Mouse (Mus musculus): Measurements from ENCODE around the gene Rtkn2. TPM values are rescaled to one million over a fixed set of nuclear protein-coding genes. Genes with fewer than 3 reads are reported as not detected.

The Rtkn2 gene
- polyA plus RNA-seq, 1 experiment from 2014 or later = 14.0 TPM

DNA sequence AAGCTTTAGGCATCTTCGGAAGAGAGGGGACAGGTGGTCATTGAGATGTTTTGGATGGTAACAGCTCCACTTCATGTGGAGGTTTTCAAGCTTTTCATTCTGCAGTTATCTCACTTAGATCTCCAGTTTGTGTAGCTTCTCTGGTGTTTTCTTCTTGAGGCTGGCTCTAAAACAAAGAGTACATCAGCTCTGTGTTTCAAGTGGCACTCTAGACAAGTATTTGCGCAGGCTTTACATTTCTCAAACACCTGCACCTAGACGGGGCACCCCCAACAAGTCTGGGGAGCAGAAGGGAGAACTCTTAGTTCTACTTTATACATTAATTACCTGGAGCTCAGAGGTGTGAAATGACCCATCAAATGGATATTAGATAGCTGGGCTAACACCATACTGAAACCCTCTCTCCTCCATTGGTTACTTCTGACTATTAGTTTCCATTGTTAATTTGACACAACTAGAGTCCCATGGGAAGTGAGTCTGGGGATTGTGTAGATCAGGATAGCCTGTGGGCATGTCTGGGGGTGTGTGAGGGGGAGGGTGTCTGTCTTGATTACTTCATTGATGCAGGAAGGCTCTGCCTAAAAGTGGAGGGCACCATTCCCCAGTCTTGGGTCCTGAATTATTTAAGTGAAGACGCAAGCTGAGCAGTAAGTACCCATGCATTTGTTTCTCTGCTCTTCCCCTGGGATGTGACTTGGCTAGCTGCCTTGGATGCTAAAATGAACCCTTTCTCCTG, 14.0 kb upstream of the Rtkn2 start:
- WGBS = 80% methylated on average over 4 of the region's 4 CpGs
- no peak overlapping the region for H3K4me2 ChIP-seq (replicated peaks)
- no peak overlapping the region for H3K4me3 ChIP-seq
- no peaks in the 10 kb centered on the region for H3K27me3 ChIP-seq
- peak; percentile 74 for ATAC-seq (ENCODE audit: low FRiP score)
- peaks cover 20% of the 10 kb centered on the region for H3K4me1 ChIP-seq
- no peak overlapping the region for H3K9ac ChIP-seq
- H3K36me3 ChIP-seq = no peaks in the 10 kb centered on the region
- peak overlapping the region; percentile 49; the same call in 1 of the 2 replicates for H3K27ac ChIP-seq
- H3K9me3 ChIP-seq (replicated peaks) = no peaks in the 10 kb centered on the region

- 25% methylated on average over 6 of the region's 6 CpGs for WGBS
- no peaks in the 10 kb centered on the region for H3K9me3 ChIP-seq (replicated peaks)
- H3K4me2 ChIP-seq (replicated peaks) = no peak overlapping the region
- H3K4me3 ChIP-seq = no peak overlapping the region
- peaks cover 20% of the 10 kb centered on the region for H3K4me1 ChIP-seq
- peak; percentile 54 for ATAC-seq (ENCODE audit: low FRiP score)
- H3K27me3 ChIP-seq = no peaks in the 10 kb centered on the region
- no peaks in the 10 kb centered on the region for H3K36me3 ChIP-seq
- H3K27ac ChIP-seq = peak overlapping the region; percentile 49
- no peak overlapping the region for H3K9ac ChIP-seq
These were observed 13.3 kb upstream of the Rtkn2 start for GRCm38 (mm10) chr10:67966102-67966501.

DNA sequence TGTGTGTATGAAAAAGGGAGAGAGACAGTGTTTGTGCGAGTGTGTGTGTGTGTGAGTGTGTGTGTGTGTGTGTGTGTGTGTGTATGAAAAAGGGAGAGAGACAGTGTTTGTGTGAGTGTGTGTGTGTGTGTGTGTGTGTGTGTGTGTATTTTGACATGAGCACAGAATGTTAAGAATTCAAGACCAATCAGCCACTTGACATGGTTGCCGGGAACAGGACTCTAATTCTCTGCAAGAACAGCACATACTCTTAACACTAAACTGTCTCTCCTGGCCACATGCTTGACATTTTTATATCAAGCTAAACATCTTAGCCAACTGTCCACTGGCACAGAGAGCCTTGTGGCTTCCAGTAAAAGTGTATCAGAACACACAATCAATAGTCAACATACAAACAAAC, 12.4 kb upstream of the Rtkn2 start:
- ATAC-seq (ENCODE audit: low FRiP score) = no peak
- H3K4me3 ChIP-seq = no peak overlapping the region
- 73% methylated on average over 2 of the region's 2 CpGs for WGBS
- H3K9ac ChIP-seq = no peak overlapping the region
- no peaks in the 10 kb centered on the region for H3K9me3 ChIP-seq (replicated peaks)
- H3K27ac ChIP-seq = no peak overlapping the region
- peaks cover 23% of the 10 kb centered on the region for H3K4me1 ChIP-seq
- no peaks in the 10 kb centered on the region for H3K27me3 ChIP-seq
- no peak overlapping the region for H3K4me2 ChIP-seq (replicated peaks)
- H3K36me3 ChIP-seq = no peaks in the 10 kb centered on the region

DNA sequence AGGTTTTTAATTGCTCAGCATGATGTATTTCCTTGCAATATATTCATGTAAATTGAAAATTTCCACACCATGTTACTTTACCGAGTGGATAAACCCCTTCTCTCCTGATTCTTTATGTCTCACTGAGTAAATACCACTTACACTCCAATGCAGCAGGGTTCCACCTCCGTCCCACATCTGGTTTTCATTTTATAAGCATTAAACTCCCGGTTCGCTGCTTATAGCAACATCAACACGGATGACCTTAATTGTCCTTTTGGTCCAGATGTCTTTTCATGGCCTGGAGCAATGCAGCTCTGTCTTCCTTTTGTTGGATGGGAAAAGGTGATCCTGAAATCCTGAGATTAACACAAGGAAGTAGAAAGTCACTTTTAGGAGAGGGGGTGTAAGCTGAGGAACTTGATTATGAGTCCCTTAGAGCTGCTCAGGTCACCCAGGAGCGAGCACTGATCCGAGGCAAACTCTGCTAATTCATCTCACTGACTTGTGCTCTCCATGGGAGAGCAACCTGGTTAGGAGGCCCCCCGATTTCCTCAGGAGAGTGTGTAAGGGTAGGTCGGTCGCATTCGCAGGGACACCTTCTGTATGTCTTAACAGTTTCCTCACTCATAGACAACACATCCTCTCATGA, 8.1 kb upstream of the Rtkn2 start:
- Histone ChIP-seq H3K4me2 (replicated peaks) (no peak overlapping the region), H3K4me1 (peaks cover 6% of the 10 kb centered on the region; the same call in 1 of the 2 replicates), H3K36me3 (no peaks in the 10 kb centered on the region), H3K9me3 (replicated peaks) (no peaks in the 10 kb centered on the region), H3K4me3 (no peak overlapping the region), H3K9ac (no peak overlapping the region), H3K27ac (no peak overlapping the region), H3K27me3 (no peaks in the 10 kb centered on the region)
- ATAC-seq (ENCODE audit: low FRiP score) = no peak
- 69% methylated on average over 11 of the region's 11 CpGs for WGBS

DNA sequence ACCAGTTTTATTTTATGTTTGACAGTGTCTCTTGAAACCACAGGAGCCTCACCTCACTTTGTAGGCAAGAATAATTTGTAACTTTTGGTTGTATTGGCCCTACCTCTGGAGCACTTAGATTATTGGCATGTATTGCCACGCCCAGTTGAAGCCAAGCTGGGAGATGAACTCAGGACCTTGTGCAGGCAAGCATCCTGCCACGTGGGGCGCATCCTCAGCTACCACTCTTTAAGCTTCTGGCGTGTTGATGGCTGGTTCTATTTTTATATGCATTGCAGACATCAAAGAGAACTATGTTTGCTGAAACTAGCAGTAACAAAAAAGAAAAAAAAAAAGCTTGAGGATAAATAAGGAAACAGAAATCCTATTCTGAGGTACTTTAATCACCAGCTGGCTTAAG, 2.1 kb upstream of the Rtkn2 start:
- no peak overlapping the region for H3K27ac ChIP-seq
- H3K9me3 ChIP-seq (replicated peaks) = no peaks in the 10 kb centered on the region
- 63% methylated on average over 4 of the region's 4 CpGs for WGBS
- no peaks in the 10 kb centered on the region for H3K36me3 ChIP-seq
- no peak overlapping the region for H3K4me2 ChIP-seq (replicated peaks)
- no peaks in the 10 kb centered on the region for H3K27me3 ChIP-seq
- H3K9ac ChIP-seq = no peak overlapping the region
- no peak for ATAC-seq (ENCODE audit: low FRiP score)
- peaks cover 10% of the 10 kb centered on the region; the same call in 1 of the 2 replicates for H3K4me1 ChIP-seq
- no peak overlapping the region for H3K4me3 ChIP-seq

- H3K4me1 ChIP-seq = peaks cover 10% of the 10 kb centered on the region; the same call in 1 of the 2 replicates
- no peaks in the 10 kb centered on the region for H3K27me3 ChIP-seq
- no peak overlapping the region for H3K9ac ChIP-seq
- H3K4me2 ChIP-seq (replicated peaks) = no peak overlapping the region
- 88% methylated on average over 8 of the region's 8 CpGs for WGBS
- no peaks in the 10 kb centered on the region for H3K36me3 ChIP-seq
- no peak overlapping the region for H3K4me3 ChIP-seq
- ATAC-seq (ENCODE audit: low FRiP score) = no peak
- H3K27ac ChIP-seq = no peak overlapping the region
- H3K9me3 ChIP-seq (replicated peaks) = no peaks in the 10 kb centered on the region
These were observed 4.4 kb downstream of the Rtkn2 start for GRCm38 (mm10) chr10:67983776-67984175.

DNA sequence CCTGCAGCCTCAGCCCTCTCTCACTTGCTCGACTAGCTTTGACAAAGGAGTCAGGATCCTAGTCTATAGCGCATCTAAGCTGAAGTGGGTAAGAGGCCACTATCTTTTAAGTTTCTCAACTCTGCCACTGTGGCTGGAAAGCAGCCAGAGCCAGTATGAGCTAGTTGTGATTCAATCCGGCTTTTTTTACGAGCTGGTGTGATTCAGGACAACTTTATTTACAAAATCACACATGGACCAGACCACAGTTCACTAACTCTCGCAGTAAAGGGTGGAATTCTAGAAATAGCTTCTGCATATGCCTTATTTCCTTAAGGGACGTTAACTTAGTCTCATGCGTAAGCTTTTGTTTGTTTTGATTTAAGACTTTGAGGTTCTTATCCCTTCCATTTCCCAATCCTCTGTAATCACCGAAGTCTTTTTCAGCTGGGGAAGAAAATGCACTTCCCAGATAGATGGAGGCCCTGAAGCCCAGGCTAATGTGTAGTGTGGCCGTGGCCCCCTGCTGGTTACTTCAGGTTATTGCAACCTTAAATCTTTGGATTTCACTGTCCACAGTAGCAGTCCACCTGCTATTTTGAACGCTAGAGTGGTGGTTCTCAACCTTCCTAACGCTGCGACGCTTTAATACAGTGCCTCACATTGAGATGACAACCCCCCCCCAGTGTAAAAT, 5.0 kb downstream of the Rtkn2 start:
- H3K27me3 ChIP-seq = no peaks in the 10 kb centered on the region
- no peaks in the 10 kb centered on the region for H3K9me3 ChIP-seq (replicated peaks)
- H3K27ac ChIP-seq = no peak overlapping the region
- peaks cover 10% of the 10 kb centered on the region; the same call in 1 of the 2 replicates for H3K4me1 ChIP-seq
- 56% methylated on average over 13 of the region's 13 CpGs for WGBS
- H3K4me2 ChIP-seq (replicated peaks) = no peak overlapping the region
- peak; percentile 59; the same call in 1 of the 2 replicates for ATAC-seq (ENCODE audit: low FRiP score)
- no peaks in the 10 kb centered on the region for H3K36me3 ChIP-seq
- H3K4me3 ChIP-seq = no peak overlapping the region
- no peak overlapping the region for H3K9ac ChIP-seq

DNA sequence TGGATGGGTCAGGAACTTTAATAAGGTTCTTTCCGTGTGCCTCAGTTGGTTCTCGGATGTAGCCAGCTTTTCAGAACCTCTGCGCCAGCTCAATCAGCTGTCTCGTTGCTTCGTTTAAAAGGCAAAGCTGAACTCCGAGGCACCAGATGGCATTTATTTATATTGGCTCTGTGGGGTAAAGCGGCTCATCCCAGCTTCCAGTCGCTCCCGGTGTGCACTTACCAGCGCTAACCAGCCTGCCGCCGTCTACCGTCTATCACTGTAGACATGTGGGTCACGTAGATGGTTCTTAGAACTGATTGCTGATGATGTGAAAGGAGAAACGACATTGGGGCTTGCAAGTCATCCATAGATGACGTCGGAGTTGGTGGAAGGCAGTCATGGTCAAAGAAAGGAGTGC, 5.7 kb downstream of the Rtkn2 start:
- WGBS = 85% methylated on average over 17 of the region's 17 CpGs
- H3K27me3 ChIP-seq = no peaks in the 10 kb centered on the region
- no peak for ATAC-seq (ENCODE audit: low FRiP score)
- H3K36me3 ChIP-seq = no peaks in the 10 kb centered on the region
- H3K9ac ChIP-seq = no peak overlapping the region
- H3K9me3 ChIP-seq (replicated peaks) = no peaks in the 10 kb centered on the region
- no peak overlapping the region for H3K4me2 ChIP-seq (replicated peaks)
- H3K4me1 ChIP-seq = peaks cover 8% of the 10 kb centered on the region; the same call in 1 of the 2 replicates
- no peak overlapping the region for H3K27ac ChIP-seq
- no peak overlapping the region for H3K4me3 ChIP-seq

GRCm38 (mm10) chr10:67995356-67995755, 16.0 kb downstream of the Rtkn2 start:
- H3K4me2 ChIP-seq (replicated peaks) = no peak overlapping the region
- no peaks in the 10 kb centered on the region for H3K27me3 ChIP-seq
- no peaks in the 10 kb centered on the region for H3K9me3 ChIP-seq (replicated peaks)
- H3K4me1 ChIP-seq = peaks cover 5% of the 10 kb centered on the region; the same call in 1 of the 2 replicates
- WGBS = 78% methylated on average over 12 of the region's 12 CpGs
- no peak overlapping the region for H3K27ac ChIP-seq
- no peak overlapping the region for H3K4me3 ChIP-seq
- no peak overlapping the region for H3K9ac ChIP-seq
- ATAC-seq (ENCODE audit: low FRiP score) = no peak
- H3K36me3 ChIP-seq = peaks cover 9% of the 10 kb centered on the region

GRCm38 (mm10) chr10:67996171-67996570, 16.8 kb downstream of the Rtkn2 start:
- no peak overlapping the region for H3K9ac ChIP-seq
- no peak for ATAC-seq (ENCODE audit: low FRiP score)
- H3K27me3 ChIP-seq = no peaks in the 10 kb centered on the region
- 0% methylated on average over 1 of the region's 1 CpGs for WGBS
- no peak overlapping the region for H3K27ac ChIP-seq
- H3K4me2 ChIP-seq (replicated peaks) = no peak overlapping the region
- peaks cover 5% of the 10 kb centered on the region for H3K4me1 ChIP-seq
- H3K9me3 ChIP-seq (replicated peaks) = no peaks in the 10 kb centered on the region
- peaks cover 5% of the 10 kb centered on the region for H3K36me3 ChIP-seq
- H3K4me3 ChIP-seq = no peak overlapping the region

- Histone ChIP-seq H3K27ac (no peak overlapping the region), H3K4me2 (replicated peaks) (no peak overlapping the region), H3K36me3 (no peaks in the 10 kb centered on the region), H3K9ac (no peak overlapping the region), H3K4me3 (no peak overlapping the region), H3K27me3 (no peaks in the 10 kb centered on the region), H3K9me3 (replicated peaks) (no peaks in the 10 kb centered on the region), H3K4me1 (peaks cover 5% of the 10 kb centered on the region)
- WGBS = 40% methylated on average over 13 of the region's 13 CpGs
- ATAC-seq (ENCODE audit: low FRiP score) = peak; percentile 78
These were observed 18.8 kb downstream of the Rtkn2 start for GRCm38 (mm10) chr10:67998116-67998635.

DNA sequence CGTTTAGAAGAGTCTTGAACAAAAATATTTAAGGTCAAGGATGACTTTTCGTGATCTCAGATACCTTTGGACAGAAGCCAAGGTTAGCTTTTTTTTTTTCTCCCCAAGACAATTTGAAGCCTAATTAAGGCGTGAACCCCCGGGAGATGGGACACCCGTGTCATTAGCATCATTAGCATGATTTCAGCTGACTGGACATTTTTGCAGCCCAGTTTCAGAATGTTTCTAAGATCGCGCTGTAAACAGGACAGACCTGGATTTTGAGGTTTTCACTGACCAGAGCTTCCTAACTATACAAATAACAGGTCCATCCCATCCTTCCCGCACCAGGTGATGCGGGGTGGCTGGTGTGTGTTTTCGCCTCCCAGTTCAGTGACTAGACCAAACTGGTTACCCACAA, 19.8 kb downstream of the Rtkn2 start:
- no peak overlapping the region for H3K9ac ChIP-seq
- H3K27me3 ChIP-seq = no peaks in the 10 kb centered on the region
- H3K9me3 ChIP-seq (replicated peaks) = no peaks in the 10 kb centered on the region
- H3K36me3 ChIP-seq = no peaks in the 10 kb centered on the region
- 81% methylated on average over 10 of the region's 10 CpGs for WGBS
- no peak for ATAC-seq (ENCODE audit: low FRiP score)
- H3K27ac ChIP-seq = no peak overlapping the region
- no peak overlapping the region for H3K4me3 ChIP-seq
- no peak overlapping the region for H3K4me2 ChIP-seq (replicated peaks)
- peaks cover 5% of the 10 kb centered on the region for H3K4me1 ChIP-seq
